Mouse (Mus musculus): ENCODE data around the gene Atxn1.

Atxn1 gene

DNA sequence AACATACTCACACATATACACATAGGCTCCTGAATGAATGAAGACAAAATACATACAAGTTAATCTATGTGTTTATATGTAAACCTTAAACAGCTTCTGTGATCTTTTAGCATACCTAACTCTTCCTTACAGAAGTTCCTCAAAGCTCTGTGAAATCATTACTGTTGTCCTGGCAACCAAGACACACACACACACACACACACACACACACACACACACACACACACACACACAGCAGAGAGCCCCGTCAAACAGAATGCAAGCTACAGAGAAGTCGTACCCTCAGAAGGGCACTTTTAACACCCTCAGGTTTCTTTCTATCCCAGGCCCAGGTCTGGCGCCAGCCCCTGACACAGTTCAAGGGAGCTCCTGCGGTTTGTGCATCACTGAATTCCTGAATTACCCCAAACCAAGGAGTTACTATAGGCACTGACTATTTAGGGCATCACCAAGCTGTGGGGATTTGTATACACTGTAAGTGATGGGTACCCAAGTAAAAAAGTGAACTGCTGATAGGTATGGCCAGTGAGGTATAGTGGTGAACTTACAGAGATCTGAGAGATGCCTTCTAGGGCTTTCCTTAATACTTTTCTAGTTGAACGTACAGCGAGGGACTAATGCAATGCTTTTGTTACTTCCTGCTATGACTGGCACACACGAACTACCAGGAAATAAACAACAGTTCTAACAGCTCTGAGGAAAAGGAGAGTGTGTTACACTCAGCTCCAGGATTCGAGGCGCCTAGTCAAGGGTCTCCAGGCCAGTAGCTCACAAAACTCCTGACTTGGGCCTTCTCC, 75.7 kb downstream of the Atxn1 start:
- DNase-seq, result no peak

DNA sequence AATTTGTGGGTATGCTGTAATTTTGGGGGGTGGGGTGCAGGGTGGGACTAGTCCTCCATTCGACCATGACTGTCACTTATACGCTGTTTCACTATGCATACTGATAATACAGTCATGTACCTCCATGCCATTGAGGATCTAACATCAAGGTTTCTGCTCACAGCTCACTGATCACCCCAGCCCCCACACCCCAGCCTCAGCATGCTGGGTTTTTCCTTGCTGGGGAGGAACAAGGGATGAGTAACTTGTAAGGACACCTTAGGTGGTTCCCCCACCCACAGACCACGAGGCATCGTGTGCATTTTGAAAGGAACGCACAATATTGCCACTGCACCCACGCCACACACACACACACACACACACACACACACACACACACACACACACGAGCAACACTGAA, 79.9 kb downstream of the Atxn1 start:
- DNase-seq, result no peak

DNA sequence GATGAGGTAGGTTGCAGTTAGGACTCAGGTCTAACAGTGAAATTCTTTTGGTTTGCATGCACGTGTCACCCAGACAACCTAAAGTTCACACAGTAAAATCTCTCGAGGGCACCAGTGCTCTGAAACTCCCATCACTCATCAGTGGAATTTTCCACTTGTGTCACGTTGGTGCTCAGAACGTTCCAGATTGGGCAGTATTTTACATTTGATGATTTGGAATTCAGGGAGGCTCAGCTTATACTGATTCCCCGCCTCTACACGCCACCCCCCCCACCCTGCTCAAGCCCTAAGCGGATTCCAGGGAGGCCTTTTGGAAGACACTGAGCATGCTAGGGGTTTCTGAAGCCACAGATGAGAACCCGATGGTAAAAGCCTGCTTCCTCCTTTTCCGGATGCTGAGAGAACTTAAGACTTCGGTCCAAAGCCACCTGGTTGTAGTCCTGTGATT, 81.0 kb downstream of the Atxn1 start:
- DNase-seq, result no peak

DNA sequence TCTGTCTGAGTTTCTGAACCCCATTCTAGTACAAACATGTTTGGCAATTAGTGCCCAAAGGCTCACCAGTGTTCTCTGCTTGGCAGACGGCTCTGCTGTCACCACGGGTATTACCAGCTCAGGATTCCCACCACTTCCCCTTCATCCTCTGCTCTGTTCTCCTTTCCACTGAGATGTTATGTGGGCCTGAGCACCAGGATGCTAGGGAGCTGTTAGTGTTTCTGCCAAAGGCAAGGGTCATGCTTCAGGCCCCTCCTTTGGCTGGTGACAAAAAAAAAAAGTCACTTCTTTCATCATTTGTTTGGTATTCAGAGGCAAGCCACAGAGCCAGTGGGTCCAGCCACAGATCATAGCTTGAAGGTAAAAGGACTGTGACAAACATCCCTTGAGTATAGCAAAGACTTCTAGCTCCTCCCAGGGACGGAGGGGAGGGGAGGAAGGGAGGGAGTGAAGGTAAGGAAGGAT, 81.8 kb downstream of the Atxn1 start:
- no peak for DNase-seq

DNA sequence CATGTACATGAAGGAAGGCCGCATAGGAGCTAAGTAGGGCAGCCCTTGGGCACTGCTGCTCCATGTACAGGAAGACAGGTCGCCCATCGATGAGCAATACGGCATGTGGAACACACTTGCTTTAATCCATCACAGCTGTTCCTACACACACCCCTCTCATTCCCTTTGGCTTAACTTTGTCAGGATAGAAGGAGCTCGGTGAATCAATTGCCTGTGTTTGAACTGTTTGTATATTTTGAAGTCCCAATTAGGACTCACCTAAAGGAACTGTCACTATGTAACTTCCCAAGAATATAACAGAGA, 84.3 kb downstream of the Atxn1 start:
- no peak for DNase-seq

DNA sequence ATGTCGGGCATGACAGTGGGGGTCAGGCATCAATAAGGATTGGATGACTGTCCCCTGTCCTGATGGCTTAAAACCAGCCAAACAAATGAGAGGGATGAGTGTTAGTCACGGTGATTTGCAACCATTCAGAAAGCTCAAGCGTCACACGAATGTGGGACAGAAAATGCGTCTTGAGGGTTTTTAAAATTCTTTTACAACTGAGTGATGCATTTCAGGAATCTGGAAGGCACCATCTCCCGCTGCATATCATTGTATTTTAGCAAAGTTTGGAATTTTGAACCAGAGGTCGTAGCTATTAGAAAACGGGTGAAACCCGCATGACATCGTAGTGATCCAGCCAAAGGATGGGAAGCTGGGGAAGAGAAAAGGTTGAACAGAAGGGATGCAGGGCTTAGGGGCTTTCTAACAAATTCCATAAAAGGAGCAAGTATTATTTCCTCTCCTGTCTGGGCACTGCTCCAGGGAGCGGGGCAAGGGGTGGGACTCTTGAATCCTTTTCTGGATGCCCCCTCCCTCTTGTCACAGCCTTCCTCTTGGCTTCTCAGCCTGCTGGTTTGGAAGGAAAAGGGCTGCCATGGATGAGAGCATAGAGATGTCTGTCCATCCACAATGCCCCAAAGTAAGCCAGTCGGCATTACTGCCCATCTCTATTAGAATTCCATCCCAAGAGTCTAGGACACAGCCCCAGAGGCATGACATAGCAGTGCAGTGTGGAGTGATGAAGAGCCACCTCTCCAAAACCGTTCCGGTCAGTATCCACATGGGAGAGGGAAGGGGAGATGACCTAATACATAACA, 84.9 kb downstream of the Atxn1 start:
- DNase-seq, result peak; percentile 48 to 56

DNA sequence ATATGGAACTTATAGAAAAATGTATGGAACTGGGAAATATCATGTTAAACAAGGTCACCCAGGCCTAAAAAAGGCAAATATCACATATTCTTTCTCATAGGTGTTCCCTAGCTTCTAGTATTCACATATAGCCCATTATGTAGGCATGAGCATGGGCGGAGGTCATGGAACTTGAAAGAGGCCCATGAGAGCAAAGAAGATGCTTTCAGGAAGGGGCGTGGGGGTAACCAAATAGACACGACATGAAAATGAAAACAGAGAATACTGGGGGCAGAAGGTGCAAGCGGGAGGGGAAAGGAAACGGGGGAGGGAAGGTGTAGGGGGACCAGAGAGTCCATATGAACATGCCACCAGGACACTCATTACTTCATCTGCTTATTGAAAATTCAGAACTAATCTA, 87.9 kb downstream of the Atxn1 start:
- DNase-seq, result no peak

DNA sequence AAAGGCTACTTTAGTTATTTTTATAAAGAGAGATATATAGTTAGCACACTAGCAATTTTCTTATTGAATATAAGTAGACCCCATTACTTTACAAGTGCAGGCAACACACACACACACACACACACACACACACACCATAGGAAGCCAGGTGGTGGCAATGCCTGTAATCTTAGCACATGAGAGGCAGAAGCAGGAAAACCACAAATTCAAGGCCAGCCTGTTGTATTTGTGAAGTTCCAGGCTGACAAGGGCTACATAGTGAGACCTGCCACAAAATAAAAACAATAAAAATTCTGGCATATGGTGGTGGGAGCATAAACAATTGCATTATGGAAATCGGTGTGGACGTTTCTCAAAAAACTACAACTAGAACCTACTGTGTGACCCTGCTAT, 88.4 kb downstream of the Atxn1 start:
- DNase-seq, result no peak

DNA sequence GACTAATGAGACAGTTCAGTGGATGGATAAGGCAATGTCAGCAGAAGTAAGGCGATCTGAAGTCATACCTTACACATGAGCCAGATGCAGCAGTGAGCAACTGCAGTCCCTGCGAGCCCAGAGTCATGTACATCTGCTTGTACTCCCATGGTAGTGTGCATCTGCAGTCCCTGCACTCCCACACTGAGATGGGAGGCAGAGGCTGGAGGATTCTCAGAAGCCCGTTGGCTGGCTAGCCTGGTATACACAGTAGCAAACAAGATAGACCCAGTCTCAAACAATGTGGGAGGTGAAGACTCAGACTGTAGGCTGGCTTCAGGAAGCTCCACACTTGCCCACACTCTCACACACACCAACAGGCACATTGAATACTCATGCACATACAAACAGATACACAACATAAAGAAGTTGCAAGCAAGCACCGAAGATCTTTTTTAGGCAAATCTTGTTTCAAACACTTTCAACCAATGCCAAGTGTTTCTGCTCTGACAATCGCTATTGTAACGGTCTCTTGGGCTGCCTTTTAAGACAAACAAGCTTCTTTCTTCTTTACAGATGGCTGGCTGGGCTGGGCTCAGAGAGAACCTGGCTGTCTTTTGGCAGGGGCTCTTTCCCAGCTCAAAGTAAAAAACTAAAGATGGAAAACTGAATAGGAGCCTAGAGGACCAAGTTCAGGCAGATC, 89.0 kb downstream of the Atxn1 start:
- DNase-seq, result no peak

DNA sequence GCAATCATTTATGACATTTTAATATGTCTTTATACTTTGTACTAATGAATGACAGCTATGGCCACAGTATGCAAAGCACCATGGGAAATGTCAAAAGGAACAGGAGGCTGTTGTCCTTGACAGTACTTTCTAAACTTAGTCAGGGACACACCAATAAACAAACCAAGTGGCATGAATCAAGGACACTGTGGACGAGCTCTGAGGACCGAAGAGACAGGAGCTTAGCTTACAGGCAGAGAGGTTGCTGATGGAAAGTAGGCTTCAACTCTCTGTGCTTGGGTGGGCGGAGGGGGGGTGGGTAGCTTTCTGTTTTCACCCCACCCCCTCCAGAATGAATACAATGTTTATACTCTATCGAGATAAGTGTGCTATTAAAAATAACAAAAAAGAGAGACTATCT, 90.6 kb downstream of the Atxn1 start:
- no peak for DNase-seq

DNA sequence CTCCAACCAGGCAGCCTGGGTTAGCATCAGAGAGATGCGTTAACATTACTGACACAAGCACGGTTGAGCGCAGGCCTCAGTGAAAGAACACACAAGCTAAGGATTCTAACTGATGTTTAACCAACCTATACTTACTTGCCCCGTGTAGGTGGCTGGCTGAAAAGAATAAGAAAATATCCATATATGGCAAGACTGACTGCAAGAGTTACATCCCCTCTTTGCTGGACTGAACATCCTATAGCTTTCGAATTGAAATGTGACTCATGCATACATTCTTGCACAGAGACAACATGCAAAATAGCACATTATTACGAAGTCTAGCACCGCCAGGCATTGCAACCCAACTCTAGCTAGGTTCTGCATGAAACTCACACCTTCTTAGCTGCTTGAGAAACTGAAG, 91.8 kb downstream of the Atxn1 start:
- DNase-seq, result no peak

DNA sequence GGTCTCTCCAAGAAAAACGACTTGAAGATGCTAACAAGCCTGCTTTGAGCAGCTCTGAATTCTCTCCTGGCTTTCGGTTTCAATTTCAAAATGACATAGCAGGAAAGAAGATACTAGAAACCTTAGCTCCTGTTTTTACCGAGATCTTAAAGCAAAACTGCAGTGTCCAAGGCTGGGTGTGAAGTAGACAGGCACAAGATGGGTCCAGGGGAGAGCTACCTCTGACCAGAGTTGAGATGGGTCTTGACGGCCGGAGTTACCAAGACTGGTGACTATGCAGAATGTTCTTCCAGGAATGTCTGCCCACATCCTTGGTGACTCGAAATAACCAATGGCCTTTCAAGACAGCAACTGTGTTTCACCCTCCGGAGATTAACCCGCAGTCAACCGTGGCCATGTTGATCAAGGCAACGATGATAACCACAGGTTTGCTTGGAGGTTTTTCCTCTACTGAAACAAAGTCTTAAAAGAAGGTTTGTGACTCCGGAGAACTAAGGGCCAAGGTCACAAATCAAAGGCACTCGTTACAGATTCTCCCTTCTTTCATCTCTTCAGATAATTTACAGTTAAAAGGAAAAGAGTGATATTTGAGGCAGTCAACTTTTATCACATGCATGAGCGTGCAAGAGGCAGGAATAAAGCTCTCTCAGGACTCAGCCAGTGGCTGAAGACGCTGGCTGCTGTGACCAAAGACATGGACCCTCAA, 92.6 kb downstream of the Atxn1 start:
- DNase-seq, result peak in 1 of 2 experiments; percentile 32

DNA sequence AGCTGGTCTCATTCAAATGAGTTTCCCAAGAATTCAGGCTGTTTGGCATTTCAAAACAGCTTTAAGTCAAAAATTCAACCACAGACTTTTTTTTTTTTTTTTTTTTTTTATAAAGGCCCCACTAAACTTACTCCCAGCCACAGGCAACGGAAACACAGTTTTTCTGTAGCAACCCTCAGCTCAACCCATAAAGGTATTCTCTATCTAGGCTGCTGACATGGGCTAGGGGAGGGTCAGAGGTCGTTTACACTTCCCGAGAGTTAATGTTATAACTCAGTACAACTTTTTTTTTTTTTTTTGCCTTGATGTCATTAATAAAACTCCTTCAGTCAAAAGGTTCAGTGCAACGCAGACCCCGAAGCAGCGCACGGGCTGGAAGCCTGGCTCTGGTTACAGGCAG, 93.3 kb downstream of the Atxn1 start:
- DNase-seq, result peak; percentile 21 to 45

DNA sequence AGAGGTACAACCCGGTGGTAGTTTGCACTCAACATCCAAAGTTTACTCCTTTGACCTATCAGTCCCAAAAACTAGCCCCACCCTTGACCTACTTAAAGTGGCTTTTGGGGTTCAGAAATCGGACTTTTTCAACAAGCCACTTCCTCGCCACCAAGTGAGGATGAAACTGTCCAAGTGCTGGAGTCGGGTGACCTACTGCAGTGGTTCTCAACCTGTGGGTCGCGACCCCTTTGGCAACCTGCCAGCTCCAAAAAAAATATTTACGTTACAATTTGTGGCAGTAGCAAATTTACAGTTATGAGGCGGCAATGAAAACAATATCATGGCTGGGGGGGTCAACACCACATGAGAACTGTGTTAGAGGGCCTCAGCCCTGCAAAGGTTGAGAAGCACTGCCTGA, 95.9 kb downstream of the Atxn1 start:
- peak in 1 of 2 experiments; percentile 21 for DNase-seq

DNA sequence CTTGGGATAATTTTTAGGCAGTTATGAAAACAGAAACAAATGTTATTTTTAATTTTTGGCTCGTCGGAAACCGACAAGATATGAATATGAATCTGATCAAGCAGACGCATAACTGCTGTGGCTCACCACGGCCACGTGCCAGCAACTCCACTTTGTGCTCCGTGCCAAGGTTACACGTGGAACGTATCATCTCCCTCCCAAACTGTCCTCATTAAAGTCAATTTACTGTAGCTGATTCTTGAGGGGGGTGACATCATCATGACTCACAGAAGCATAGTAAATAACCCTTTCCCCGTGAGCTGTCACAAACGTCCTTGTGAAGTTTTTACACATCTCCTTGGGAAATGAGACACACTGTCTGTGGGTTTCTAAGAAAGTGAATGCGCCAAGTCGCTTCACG, 97.5 kb downstream of the Atxn1 start:
- peak; percentile 67 to 78 for DNase-seq

DNA sequence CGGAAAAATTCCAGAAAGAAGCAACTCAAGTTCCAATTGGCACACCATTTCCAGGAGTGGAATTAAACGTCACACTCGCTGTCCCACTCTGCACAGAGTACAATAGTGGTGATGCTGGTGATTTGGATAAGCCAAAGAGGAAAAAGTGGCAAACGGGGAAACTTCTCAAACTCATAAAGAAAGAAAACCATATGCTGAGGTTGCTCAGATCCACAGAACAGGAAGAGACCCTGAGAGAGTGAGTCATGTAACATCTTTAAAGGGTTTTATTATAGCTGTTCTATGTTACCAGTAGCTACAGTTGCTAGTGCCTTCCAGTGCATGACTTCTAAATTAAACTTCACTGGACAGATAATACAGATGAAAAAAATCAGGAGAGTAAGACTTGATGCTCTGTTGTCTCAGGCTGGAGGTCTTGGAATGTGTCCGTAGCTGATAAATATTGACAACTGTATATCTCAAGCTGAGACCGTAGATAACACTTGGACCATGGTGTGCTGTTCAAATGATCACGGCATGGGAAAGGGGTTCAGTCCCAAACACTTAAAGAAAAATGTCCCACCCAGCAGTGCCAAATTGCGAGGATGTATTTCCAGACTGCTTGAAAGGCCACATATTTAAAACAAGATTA, 98.1 kb downstream of the Atxn1 start:
- no peak for DNase-seq

DNA sequence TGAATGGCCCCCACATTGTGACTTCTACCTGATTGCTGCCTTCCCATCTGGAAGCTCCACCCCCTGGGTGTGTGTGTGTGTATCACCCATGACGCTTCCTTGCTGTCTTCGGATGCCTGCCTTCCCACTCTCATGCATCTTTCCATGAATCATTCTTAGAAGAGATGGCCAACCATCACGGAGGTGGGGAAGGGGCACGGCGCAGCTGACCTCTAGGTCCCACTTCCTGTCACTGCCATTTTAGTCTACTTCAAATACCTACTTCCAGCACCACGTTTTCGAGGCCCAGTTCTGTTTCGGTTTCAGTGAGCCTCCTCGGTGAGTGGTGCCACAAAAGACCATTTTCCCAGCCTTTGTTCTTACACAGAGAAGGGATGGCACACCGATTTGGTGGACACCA, 99.2 kb downstream of the Atxn1 start:
- DNase-seq, result no peak

DNA sequence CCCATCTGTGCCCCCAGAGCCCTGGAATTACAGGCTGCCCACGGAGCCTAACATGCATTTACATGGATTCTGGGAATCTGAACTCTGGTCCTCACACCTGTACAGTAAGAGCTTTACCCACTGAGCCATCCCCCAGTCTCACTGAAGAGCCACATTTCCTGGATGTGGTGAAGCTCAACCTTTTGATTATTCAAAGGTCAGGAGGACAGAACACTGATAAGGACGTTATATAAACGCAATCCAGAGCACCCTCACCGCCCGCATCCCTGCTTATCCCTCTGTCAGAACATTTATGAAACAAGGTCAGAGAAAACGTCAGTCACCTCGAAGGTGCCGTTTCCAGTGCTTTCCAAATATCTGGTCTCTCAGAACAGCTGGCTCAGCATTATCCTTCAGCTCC, 101.0 kb downstream of the Atxn1 start:
- DNase-seq, result no peak

DNA sequence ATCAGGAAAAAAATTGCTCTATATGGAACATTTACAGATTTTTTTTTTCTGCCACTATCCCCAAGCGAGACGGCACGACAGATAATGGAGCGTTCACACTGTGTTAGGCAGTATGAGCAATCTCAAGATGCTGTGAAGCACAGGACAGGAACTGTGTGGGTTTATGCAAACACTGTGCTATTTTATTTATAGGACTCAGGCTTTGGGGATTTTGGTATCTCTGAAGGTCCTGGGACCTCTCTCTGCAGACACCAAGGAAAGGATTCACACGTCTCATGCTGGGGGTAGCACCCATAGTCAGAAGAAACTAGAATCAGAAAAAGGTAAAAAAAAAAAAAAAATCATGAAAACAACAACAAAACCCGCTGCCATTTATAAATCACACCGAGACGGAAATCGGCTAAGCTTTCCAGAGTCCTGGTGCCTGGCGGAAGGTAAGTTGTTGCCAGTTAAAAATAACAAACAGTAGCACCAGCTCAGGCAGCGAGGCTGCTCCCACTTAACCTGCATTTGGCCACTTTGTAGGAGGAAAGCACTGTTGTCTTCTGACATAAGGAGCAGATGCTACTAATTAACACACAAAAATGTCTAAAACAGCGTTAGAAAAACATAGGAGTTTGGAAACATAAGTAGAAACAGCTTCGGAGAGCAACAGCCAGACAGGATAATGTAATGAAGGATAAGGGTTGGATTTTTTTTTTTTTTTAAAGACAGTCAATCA, 102.8 kb downstream of the Atxn1 start:
- DNase-seq, result no peak

DNA sequence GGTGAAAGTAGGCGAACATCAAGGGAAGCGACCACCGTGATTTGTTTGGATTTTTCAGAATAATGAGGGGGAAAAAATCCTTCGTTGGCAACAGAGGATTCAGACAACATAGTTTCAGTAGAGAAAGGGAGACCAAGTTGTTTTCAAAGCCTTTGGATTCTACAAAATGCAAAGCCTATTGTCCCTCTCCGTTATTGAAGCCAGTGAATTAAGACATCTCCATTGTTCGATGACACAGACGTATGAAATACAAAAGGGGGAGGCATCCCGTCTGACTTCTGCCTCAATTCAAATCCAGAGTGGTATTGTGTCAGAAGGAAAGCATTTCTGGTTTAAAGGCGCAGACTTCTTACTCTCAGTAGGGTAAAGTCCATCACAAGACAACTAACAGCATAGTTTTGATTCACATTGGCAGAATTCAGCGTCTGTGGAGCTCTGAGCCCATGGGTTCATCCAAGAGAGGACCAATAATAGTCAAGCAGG, 103.7 kb downstream of the Atxn1 start:
- DNase-seq, result no peak

DNA sequence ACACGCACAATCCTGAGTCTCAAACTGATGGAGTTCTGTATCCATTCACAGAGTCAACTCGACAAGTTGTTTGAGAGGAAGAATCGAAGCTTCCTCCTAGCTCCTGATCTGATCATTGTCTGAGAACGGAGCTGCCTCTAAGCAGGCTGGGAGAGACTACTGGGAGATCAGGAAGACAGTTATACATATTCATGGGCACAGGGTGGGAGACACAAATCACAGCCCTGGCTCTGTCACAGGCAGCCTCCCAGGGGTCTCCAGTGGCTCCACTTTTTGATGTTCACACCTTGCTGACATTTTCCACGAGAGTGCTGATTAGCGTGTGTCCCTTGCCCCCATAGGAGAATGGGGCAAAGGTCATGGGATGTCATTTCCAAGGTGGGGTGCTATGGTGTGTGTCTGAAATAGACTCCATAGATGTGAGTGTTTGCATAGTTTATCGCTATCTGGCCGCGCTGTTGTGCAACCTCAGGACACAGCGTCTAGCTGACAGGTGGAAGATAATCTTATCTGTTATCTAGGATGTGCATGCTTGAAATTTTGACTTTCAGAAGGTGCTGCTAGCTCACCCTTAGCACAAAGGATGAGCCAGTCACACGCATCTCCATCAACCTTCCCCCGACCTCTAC, 105.6 kb downstream of the Atxn1 start:
- DNase-seq, result no peak
